15 mouse cellular contexts compared by ENCODE assay signal in genomic region chr6:131513287-131513686, GRCm38 (mm10). TPM values are rescaled to one million over a fixed set of nuclear protein-coding genes. Genes with fewer than 3 reads are reported as not detected.
A peak's percentile ranks its signal among the peaks of the same experiment; 100 is the strongest.
DNase-seq lines count a peak whose midpoint lies in the region; ATAC-seq and TF ChIP-seq lines count a peak whose summit lies in the region.
"Had no signal": no experiment of that assay in that cellular context is flagged by ENCODE, and none has a peak within 500 bp of the region (broad histone marks: within the 10 kb centered on the region; RNA-seq: fewer than 3 reads in every experiment).

No protein-coding gene starts in this region.

- H3K4me3 ChIP-seq in intestine, postnatal 0 days (ENCODE audit: low read depth, low read length): no peak overlapping the region
- H3K4me3 ChIP-seq in intestine, embryonic 16.5 days (ENCODE audit: low read length): no peak overlapping the region
- H3K4me3 ChIP-seq: embryonic facial prominence, embryonic 15.5 days; hindbrain, embryonic 15.5 days; neural tube, embryonic 13.5 days had no signal

- DNase-seq in CD4-positive helper T cell, adult 2 months (ENCODE audit: low read depth, low spot score): peak; percentile 11
- DNase-seq in MN1 (ENCODE audit: low spot score): peak; percentile 12
- DNase-seq in urinary bladder, postnatal 14 days (ENCODE audit: low spot score): no peak
- no peak for DNase-seq in heart, postnatal 4 days
- no peak for DNase-seq in ovary, postnatal 10 days (ENCODE audit: low spot score)
- DNase-seq: gastrocnemius, postnatal 10 days had no signal

- TF ChIP-seq CTCF in intestine, postnatal 0 days (IDR thresholded peaks at IDR 0.05; ENCODE audit: low read depth): peak; percentile 62

- H3K27me3 ChIP-seq in intestine, postnatal 0 days (replicated peaks; ENCODE audit: control insufficient read depth, insufficient read depth, low read length): no peaks in the 10 kb centered on the region
- H3K27me3 ChIP-seq in intestine, embryonic 16.5 days (replicated peaks; ENCODE audit: control insufficient read depth, insufficient read depth, low read length): no peaks in the 10 kb centered on the region
- H3K27me3 ChIP-seq: embryonic facial prominence, embryonic 15.5 days; hindbrain, embryonic 15.5 days; neural tube, embryonic 13.5 days had no signal

- H3K4me1 ChIP-seq in intestine, postnatal 0 days (replicated peaks; ENCODE audit: control insufficient read depth, insufficient read depth, low read length): no peaks in the 10 kb centered on the region
- no peaks in the 10 kb centered on the region for H3K4me1 ChIP-seq in intestine, embryonic 16.5 days (ENCODE audit: control insufficient read depth, insufficient read depth, low read length)
- H3K4me1 ChIP-seq: embryonic facial prominence, embryonic 15.5 days; hindbrain, embryonic 15.5 days; neural tube, embryonic 13.5 days had no signal

- no peak overlapping the region for H3K9ac ChIP-seq in intestine, postnatal 0 days (ENCODE audit: low read depth, low read length)
- H3K9ac ChIP-seq in intestine, embryonic 16.5 days (ENCODE audit: low read depth, low read length): no peak overlapping the region
- H3K9ac ChIP-seq: embryonic facial prominence, embryonic 15.5 days; hindbrain, embryonic 15.5 days; neural tube, embryonic 13.5 days had no signal

- H3K4me2 ChIP-seq in intestine, postnatal 0 days (replicated peaks; ENCODE audit: low read depth): no peak overlapping the region
- no peak overlapping the region for H3K4me2 ChIP-seq in intestine, embryonic 16.5 days (ENCODE audit: low read depth, low read length)
- H3K4me2 ChIP-seq: embryonic facial prominence, embryonic 15.5 days; hindbrain, embryonic 15.5 days; neural tube, embryonic 13.5 days had no signal

- no peaks in the 10 kb centered on the region for H3K36me3 ChIP-seq in intestine, postnatal 0 days (ENCODE audit: control insufficient read depth, insufficient read depth)
- no peaks in the 10 kb centered on the region for H3K36me3 ChIP-seq in intestine, embryonic 16.5 days (ENCODE audit: control insufficient read depth, insufficient read depth, low read length)
- H3K36me3 ChIP-seq: embryonic facial prominence, embryonic 15.5 days; hindbrain, embryonic 15.5 days; neural tube, embryonic 13.5 days had no signal

- no peaks in the 10 kb centered on the region for H3K9me3 ChIP-seq in intestine, postnatal 0 days (ENCODE audit: control insufficient read depth)
- H3K9me3 ChIP-seq in intestine, embryonic 16.5 days (ENCODE audit: control insufficient read depth, low read length): no peaks in the 10 kb centered on the region
- H3K9me3 ChIP-seq: embryonic facial prominence, embryonic 15.5 days; hindbrain, embryonic 15.5 days; neural tube, embryonic 13.5 days had no signal

- H3K27ac ChIP-seq in intestine, postnatal 0 days (ENCODE audit: low read depth, low read length): no peak overlapping the region
- no peak overlapping the region for H3K27ac ChIP-seq in intestine, embryonic 16.5 days (ENCODE audit: low read length)
- H3K27ac ChIP-seq: embryonic facial prominence, embryonic 15.5 days; hindbrain, embryonic 15.5 days; neural tube, embryonic 13.5 days had no signal

- ATAC-seq in intestine, postnatal 0 days: no peak
- ATAC-seq in intestine, embryonic 16.5 days: no peak
- peak; percentile 37 to 56; a peak in 1 of 4 replicates for ATAC-seq in hematopoietic stem cell, adult 5-6 weeks (replicated peaks in 1 of 2; ENCODE audit: insufficient read depth in 1 of 2, low FRiP score in 2 of 2, low TSS enrichment in 1 of 2, low read depth in 1 of 2, poor library complexity in 2 of 2, severe bottlenecking in 2 of 2)

RNA-seq across cellular contexts. Expression of gene 5430401F13Rik, which starts 27.1 kb away (rescaled TPM):
- not detected in 2 replicates for polyA plus RNA-seq in intestine, postnatal 0 days (2015; fragmentation: Nextera tagmentation; extraction: Ambion mirVana)
- polyA plus RNA-seq in intestine, embryonic 16.5 days (2015; fragmentation: Nextera tagmentation; extraction: Ambion mirVana): not detected in 2 replicates
- total RNA-seq in hematopoietic stem cell, adult 5-6 weeks (2017): not detected in 2 replicates
- total RNA-seq in heart, postnatal 4 days (2021): not detected
- total RNA-seq: gastrocnemius, postnatal 10 days had no signal
- polyA plus RNA-seq: hindbrain, embryonic 15.5 days; large intestine, adult 2 months; limb, embryonic 11.5 days; neural tube, embryonic 13.5 days; small intestine, adult 2 months had no signal

RNA-seq across cellular contexts. Expression of gene Gm6619, which starts 27.1 kb away (rescaled TPM):
- polyA plus RNA-seq in intestine, postnatal 0 days (2015; fragmentation: Nextera tagmentation; extraction: Ambion mirVana): not detected in 2 replicates
- polyA plus RNA-seq in intestine, embryonic 16.5 days (2015; fragmentation: Nextera tagmentation; extraction: Ambion mirVana): not detected in 2 replicates
- not detected in 2 replicates for total RNA-seq in hematopoietic stem cell, adult 5-6 weeks (2017)
- total RNA-seq in heart, postnatal 4 days (2021): not detected
- total RNA-seq: gastrocnemius, postnatal 10 days had no signal
- polyA plus RNA-seq: hindbrain, embryonic 15.5 days; large intestine, adult 2 months; neural tube, embryonic 13.5 days; small intestine, adult 2 months had no signal

Comparison
In these comparisons a context has a peak if more than half of its experiments do, and no peak if none do; other contexts are left out.
1. ATAC-seq: peak in hematopoietic stem cell, adult 5-6 weeks (2 of 2); none in intestine, postnatal 0 days (single experiment) and intestine, embryonic 16.5 days (single experiment).
2. DNase-seq: peak in CD4-positive helper T cell, adult 2 months (single experiment) and MN1 (single experiment); none in urinary bladder, postnatal 14 days (single experiment), heart, postnatal 4 days (single experiment) and ovary, postnatal 10 days (single experiment).